Comparison of ENCODE assay signal across 8 mouse cellular contexts in genomic region chr2:131134381-131134780, GRCm38 (mm10). TPM values are rescaled to one million over a fixed set of nuclear protein-coding genes. Genes with fewer than 3 reads are reported as not detected.
A peak's percentile ranks its signal among the peaks of the same experiment; 100 is the strongest.
DNase-seq lines count a peak whose midpoint lies in the region; ATAC-seq lines count a peak whose summit lies in the region.

No protein-coding gene starts in this region.

- H3K27ac ChIP-seq in neural tube, embryonic 13.5 days (replicated peaks) = peak overlapping the region; percentile 18; the same call in 1 of the 2 replicates
- H3K27ac ChIP-seq in neural tube, embryonic 15.5 days (replicated peaks) = no peak overlapping the region; the same call in 1 of the 2 replicates
- H3K27ac ChIP-seq in heart, embryonic 12.5 days (ENCODE audit: poor library complexity, severe bottlenecking) = peak overlapping the region; percentile 79
- peak overlapping the region; percentile 4; the same call in 1 of the 2 replicates for H3K27ac ChIP-seq in limb, embryonic 12.5 days
- H3K27ac ChIP-seq in stomach, embryonic 16.5 days (ENCODE audit: low read length) = peak overlapping the region; percentile 55; the same call in 1 of the 2 replicates
- no peak overlapping the region for H3K27ac ChIP-seq in forebrain, embryonic 16.5 days (ENCODE audit: low read length)

- no peaks in the 10 kb centered on the region for H3K27me3 ChIP-seq in neural tube, embryonic 13.5 days
- H3K27me3 ChIP-seq in neural tube, embryonic 15.5 days (replicated peaks) = no peaks in the 10 kb centered on the region
- H3K27me3 ChIP-seq in heart, embryonic 12.5 days (replicated peaks) = no peaks in the 10 kb centered on the region
- no peaks in the 10 kb centered on the region for H3K27me3 ChIP-seq in limb, embryonic 12.5 days
- no peaks in the 10 kb centered on the region for H3K27me3 ChIP-seq in stomach, embryonic 16.5 days (ENCODE audit: control insufficient read depth, insufficient read depth, low read length)
- H3K27me3 ChIP-seq in forebrain, embryonic 16.5 days (replicated peaks; ENCODE audit: control insufficient read depth, insufficient read depth, low read length) = no peaks in the 10 kb centered on the region

- no peaks in the 10 kb centered on the region for H3K4me1 ChIP-seq in neural tube, embryonic 13.5 days (replicated peaks)
- H3K4me1 ChIP-seq in neural tube, embryonic 15.5 days = no peaks in the 10 kb centered on the region
- peaks cover 43% of the 10 kb centered on the region for H3K4me1 ChIP-seq in heart, embryonic 12.5 days (replicated peaks)
- H3K4me1 ChIP-seq in limb, embryonic 12.5 days (replicated peaks) = peaks cover 19% of the 10 kb centered on the region
- peaks cover 8% of the 10 kb centered on the region for H3K4me1 ChIP-seq in stomach, embryonic 16.5 days (ENCODE audit: control insufficient read depth, insufficient read depth, low read length)
- no peaks in the 10 kb centered on the region for H3K4me1 ChIP-seq in forebrain, embryonic 16.5 days (replicated peaks; ENCODE audit: control insufficient read depth, insufficient read depth, low read length)

- no peak overlapping the region for H3K9ac ChIP-seq in neural tube, embryonic 13.5 days
- no peak overlapping the region for H3K9ac ChIP-seq in neural tube, embryonic 15.5 days (replicated peaks)
- no peak overlapping the region; the same call in 1 of the 2 replicates for H3K9ac ChIP-seq in heart, embryonic 12.5 days
- H3K9ac ChIP-seq in limb, embryonic 12.5 days (replicated peaks) = 0 out of 2 replicates have a peak overlapping the region, but pooled peaks have one; percentile 23
- no peak overlapping the region for H3K9ac ChIP-seq in stomach, embryonic 16.5 days (ENCODE audit: low read length)
- H3K9ac ChIP-seq in forebrain, embryonic 16.5 days (replicated peaks; ENCODE audit: low read depth, low read length) = no peak overlapping the region

- 0 out of 2 replicates have a peak, but pooled peaks cover 3% of the 10 kb centered on the region for H3K36me3 ChIP-seq in neural tube, embryonic 13.5 days
- no peaks in the 10 kb centered on the region for H3K36me3 ChIP-seq in neural tube, embryonic 15.5 days
- peaks cover 14% of the 10 kb centered on the region for H3K36me3 ChIP-seq in heart, embryonic 12.5 days
- H3K36me3 ChIP-seq in limb, embryonic 12.5 days = peaks cover 78% of the 10 kb centered on the region
- H3K36me3 ChIP-seq in stomach, embryonic 16.5 days (ENCODE audit: control insufficient read depth, insufficient read depth, low read length) = 0 out of 2 replicates have a peak, but pooled peaks cover 3% of the 10 kb centered on the region
- no peaks in the 10 kb centered on the region for H3K36me3 ChIP-seq in forebrain, embryonic 16.5 days (ENCODE audit: control insufficient read depth, insufficient read depth)

- no peak for ATAC-seq in neural tube, embryonic 13.5 days (ENCODE audit: low read depth)
- ATAC-seq in neural tube, embryonic 15.5 days (ENCODE audit: low FRiP score) = no peak
- 0 out of 2 replicates have a peak, but pooled peaks have one; percentile 22 for ATAC-seq in heart, embryonic 12.5 days (ENCODE audit: insufficient number of reproducible peaks, low FRiP score)
- no peak for ATAC-seq in limb, embryonic 12.5 days (ENCODE audit: insufficient number of reproducible peaks, insufficient read depth, low FRiP score, low TSS enrichment, low read depth)
- ATAC-seq in stomach, embryonic 16.5 days (ENCODE audit: insufficient read depth, low FRiP score) = peak; percentile 30; the same call in 1 of the 2 replicates
- no peak for ATAC-seq in CD4-positive, CD25-positive, alpha-beta regulatory T cell, adult 4 months
- no peak for ATAC-seq in forebrain, embryonic 16.5 days

- H3K9me3 ChIP-seq in neural tube, embryonic 13.5 days = no peaks in the 10 kb centered on the region
- H3K9me3 ChIP-seq in neural tube, embryonic 15.5 days (replicated peaks) = no peaks in the 10 kb centered on the region
- H3K9me3 ChIP-seq in heart, embryonic 12.5 days (replicated peaks) = no peaks in the 10 kb centered on the region
- no peaks in the 10 kb centered on the region for H3K9me3 ChIP-seq in limb, embryonic 12.5 days
- no peaks in the 10 kb centered on the region for H3K9me3 ChIP-seq in stomach, embryonic 16.5 days (replicated peaks; ENCODE audit: control insufficient read depth, low read length)
- no peaks in the 10 kb centered on the region for H3K9me3 ChIP-seq in forebrain, embryonic 16.5 days (ENCODE audit: control insufficient read depth, low read length)

- H3K4me2 ChIP-seq in neural tube, embryonic 13.5 days = no peak overlapping the region
- H3K4me2 ChIP-seq in neural tube, embryonic 15.5 days = no peak overlapping the region
- no peak overlapping the region for H3K4me2 ChIP-seq in heart, embryonic 12.5 days
- no peak overlapping the region for H3K4me2 ChIP-seq in limb, embryonic 12.5 days
- no peak overlapping the region for H3K4me2 ChIP-seq in stomach, embryonic 16.5 days (ENCODE audit: low read depth, low read length)
- no peak overlapping the region for H3K4me2 ChIP-seq in forebrain, embryonic 16.5 days (ENCODE audit: low read length)

- WGBS in neural tube, embryonic 13.5 days = 33% methylated on average over 1 of the region's 1 CpGs
- 75% methylated on average over 1 of the region's 1 CpGs for WGBS in neural tube, embryonic 15.5 days
- WGBS in heart, embryonic 12.5 days = 44% methylated on average over 1 of the region's 1 CpGs
- 50% methylated on average over 1 of the region's 1 CpGs for WGBS in limb, embryonic 12.5 days
- 47% methylated on average over 1 of the region's 1 CpGs for WGBS in stomach, embryonic 16.5 days
- 57% methylated on average over 1 of the region's 1 CpGs for WGBS in forebrain, embryonic 16.5 days

- H3K4me3 ChIP-seq in neural tube, embryonic 13.5 days = no peak overlapping the region
- no peak overlapping the region for H3K4me3 ChIP-seq in neural tube, embryonic 15.5 days (replicated peaks)
- no peak overlapping the region for H3K4me3 ChIP-seq in heart, embryonic 12.5 days
- H3K4me3 ChIP-seq in limb, embryonic 12.5 days (replicated peaks) = no peak overlapping the region
- no peak overlapping the region for H3K4me3 ChIP-seq in stomach, embryonic 16.5 days (replicated peaks; ENCODE audit: low read length)
- no peak overlapping the region for H3K4me3 ChIP-seq in forebrain, embryonic 16.5 days (replicated peaks; ENCODE audit: low read length)

- DNase-seq in Muller cell, postnatal 12 days (ENCODE audit: inconsistent ontology term) = no peak

RNA-seq across cellular contexts. Expression of gene Gm11037, which starts 1.1 kb away (rescaled TPM):
- polyA plus RNA-seq in neural tube, embryonic 13.5 days (2015; fragmentation: Nextera tagmentation; extraction: Ambion mirVana) = not detected in 2 replicates
- polyA plus RNA-seq in neural tube, embryonic 15.5 days (2015; fragmentation: Nextera tagmentation; extraction: Ambion mirVana) = not detected in 2 replicates
- not detected in 2 replicates for polyA plus RNA-seq in heart, embryonic 12.5 days (2016; fragmentation: Nextera tagmentation; extraction: Ambion mirVana)
- polyA plus RNA-seq in limb, embryonic 12.5 days (2016; fragmentation: Nextera tagmentation; extraction: Ambion mirVana) = not detected in 2 replicates
- not detected in 2 replicates for polyA plus RNA-seq in stomach, embryonic 16.5 days (2015; fragmentation: Nextera tagmentation; extraction: Ambion mirVana)
- polyA plus RNA-seq in CD4-positive, CD25-positive, alpha-beta regulatory T cell, adult 4 months (2017; shearing (Covaris generic)) = not detected
- not detected in 2 replicates for polyA plus RNA-seq in forebrain, embryonic 16.5 days (2015; fragmentation: Nextera tagmentation; extraction: Ambion mirVana)

RNA-seq across cellular contexts. Expression of gene Hspa12b, which starts 7.3 kb away (rescaled TPM):
- polyA plus RNA-seq in neural tube, embryonic 13.5 days (2015; fragmentation: Nextera tagmentation; extraction: Ambion mirVana) = 5.1 and 6.0 TPM in 2 replicates
- 6.0 and 7.7 TPM in 2 replicates for polyA plus RNA-seq in neural tube, embryonic 15.5 days (2015; fragmentation: Nextera tagmentation; extraction: Ambion mirVana)
- polyA plus RNA-seq in heart, embryonic 12.5 days (2016; fragmentation: Nextera tagmentation; extraction: Ambion mirVana) = 8.7 and 8.9 TPM in 2 replicates
- polyA plus RNA-seq in limb, embryonic 12.5 days (2016; fragmentation: Nextera tagmentation; extraction: Ambion mirVana) = 20.7 and 21.2 TPM in 2 replicates
- polyA plus RNA-seq in stomach, embryonic 16.5 days (2015; fragmentation: Nextera tagmentation; extraction: Ambion mirVana) = 25.0 TPM in 2 replicates
- not detected for polyA plus RNA-seq in CD4-positive, CD25-positive, alpha-beta regulatory T cell, adult 4 months (2017; shearing (Covaris generic))
- 4.4 and 4.7 TPM in 2 replicates for polyA plus RNA-seq in forebrain, embryonic 16.5 days (2015; fragmentation: Nextera tagmentation; extraction: Ambion mirVana)

RNA-seq across cellular contexts. Expression of gene 1700037H04Rik, which starts 25.5 kb away (rescaled TPM):
- 88.3 and 99.0 TPM in 2 replicates for polyA plus RNA-seq in neural tube, embryonic 13.5 days (2015; fragmentation: Nextera tagmentation; extraction: Ambion mirVana)
- 79.1 and 83.2 TPM in 2 replicates for polyA plus RNA-seq in neural tube, embryonic 15.5 days (2015; fragmentation: Nextera tagmentation; extraction: Ambion mirVana)
- polyA plus RNA-seq in heart, embryonic 12.5 days (2016; fragmentation: Nextera tagmentation; extraction: Ambion mirVana) = 69.2 and 69.6 TPM in 2 replicates
- polyA plus RNA-seq in limb, embryonic 12.5 days (2016; fragmentation: Nextera tagmentation; extraction: Ambion mirVana) = 58.2 and 62.2 TPM in 2 replicates
- polyA plus RNA-seq in stomach, embryonic 16.5 days (2015; fragmentation: Nextera tagmentation; extraction: Ambion mirVana) = 73.0 and 78.4 TPM in 2 replicates
- polyA plus RNA-seq in CD4-positive, CD25-positive, alpha-beta regulatory T cell, adult 4 months (2017; shearing (Covaris generic)) = 10 to 100 TPM; 37.5 to 50.3 TPM
- 87.5 and 97.1 TPM in 2 replicates for polyA plus RNA-seq in forebrain, embryonic 16.5 days (2015; fragmentation: Nextera tagmentation; extraction: Ambion mirVana)

RNA-seq across cellular contexts. Expression of gene Cenpb, which starts 45.5 kb away (rescaled TPM):
- 12.6 and 12.7 TPM in 2 replicates for polyA plus RNA-seq in neural tube, embryonic 13.5 days (2015; fragmentation: Nextera tagmentation; extraction: Ambion mirVana)
- polyA plus RNA-seq in neural tube, embryonic 15.5 days (2015; fragmentation: Nextera tagmentation; extraction: Ambion mirVana) = 11.5 and 12.6 TPM in 2 replicates
- polyA plus RNA-seq in heart, embryonic 12.5 days (2016; fragmentation: Nextera tagmentation; extraction: Ambion mirVana) = 6.9 and 7.2 TPM in 2 replicates
- polyA plus RNA-seq in limb, embryonic 12.5 days (2016; fragmentation: Nextera tagmentation; extraction: Ambion mirVana) = 11.8 and 14.9 TPM in 2 replicates
- polyA plus RNA-seq in stomach, embryonic 16.5 days (2015; fragmentation: Nextera tagmentation; extraction: Ambion mirVana) = 9.2 and 10.4 TPM in 2 replicates
- polyA plus RNA-seq in CD4-positive, CD25-positive, alpha-beta regulatory T cell, adult 4 months (2017; shearing (Covaris generic)) = 1 to 10 TPM; 2.1 to 2.5 TPM
- 16.0 and 16.9 TPM in 2 replicates for polyA plus RNA-seq in forebrain, embryonic 16.5 days (2015; fragmentation: Nextera tagmentation; extraction: Ambion mirVana)

RNA-seq across cellular contexts. Expression of gene Siglec1, which starts 47.8 kb away (rescaled TPM):
- 0.13 and 0.36 TPM in 2 replicates for polyA plus RNA-seq in neural tube, embryonic 13.5 days (2015; fragmentation: Nextera tagmentation; extraction: Ambion mirVana)
- 0.23 and 0.36 TPM in 2 replicates for polyA plus RNA-seq in neural tube, embryonic 15.5 days (2015; fragmentation: Nextera tagmentation; extraction: Ambion mirVana)
- 0.08 and 0.14 TPM in 2 replicates for polyA plus RNA-seq in heart, embryonic 12.5 days (2016; fragmentation: Nextera tagmentation; extraction: Ambion mirVana)
- 0.13 and 0.14 TPM in 2 replicates for polyA plus RNA-seq in limb, embryonic 12.5 days (2016; fragmentation: Nextera tagmentation; extraction: Ambion mirVana)
- polyA plus RNA-seq in stomach, embryonic 16.5 days (2015; fragmentation: Nextera tagmentation; extraction: Ambion mirVana) = 0.29 and 0.44 TPM in 2 replicates
- polyA plus RNA-seq in CD4-positive, CD25-positive, alpha-beta regulatory T cell, adult 4 months (2017; shearing (Covaris generic)) = not detected
- polyA plus RNA-seq in forebrain, embryonic 16.5 days (2015; fragmentation: Nextera tagmentation; extraction: Ambion mirVana) = 0.12 and 0.13 TPM in 2 replicates

Comparison
In these comparisons a context has a peak if more than half of its experiments do, and no peak if none do; other contexts are left out.
1. H3K27ac ChIP-seq: peak in neural tube, embryonic 13.5 days (single experiment), heart, embryonic 12.5 days (single experiment), limb, embryonic 12.5 days (single experiment) and stomach, embryonic 16.5 days (single experiment); none in neural tube, embryonic 15.5 days (single experiment) and forebrain, embryonic 16.5 days (single experiment).
2. ATAC-seq: peak in heart, embryonic 12.5 days (single experiment) and stomach, embryonic 16.5 days (single experiment); none in neural tube, embryonic 13.5 days (single experiment), neural tube, embryonic 15.5 days (single experiment), limb, embryonic 12.5 days (single experiment), CD4-positive, CD25-positive, alpha-beta regulatory T cell, adult 4 months (single experiment) and forebrain, embryonic 16.5 days (single experiment).